Mouse (Mus musculus): ENCODE data around the gene Gm45902.

DNA sequence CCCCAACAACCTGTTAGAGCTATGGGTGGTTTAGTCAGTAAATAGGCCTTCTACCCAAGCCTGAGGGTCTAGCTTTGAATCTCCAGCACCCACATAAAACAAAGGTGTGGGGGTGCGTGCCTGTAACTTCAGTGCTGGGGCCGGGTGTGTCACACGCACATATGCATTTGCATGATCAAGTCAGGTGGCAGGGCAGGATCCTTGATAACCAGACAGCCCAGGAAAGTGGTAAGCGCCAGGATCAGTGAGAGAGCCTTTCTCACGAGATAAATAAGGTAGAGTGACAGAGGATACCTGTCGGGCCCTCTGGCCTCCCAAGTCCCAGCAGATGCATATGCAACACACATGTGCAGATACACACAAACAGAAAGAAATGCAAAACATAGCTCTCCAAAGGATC is 13.0 kb downstream of the Gm45902 start:
- no peak for TF ChIP-seq ZC3H11A (IDR thresholded peaks at IDR 0.05; ENCODE audit: borderline replicate concordance, low read depth, low read length)
- TF ChIP-seq CHD2 (IDR thresholded peaks at IDR 0.05; ENCODE audit: low read depth, low read length), result no peak
